Mouse (Mus musculus) intestine, embryonic 14.5 days (tissue): ENCODE data around the gene Mgat4c. TPM values are rescaled to one million over a fixed set of nuclear protein-coding genes. Genes with fewer than 3 reads are reported as not detected.
A peak's percentile ranks its signal among the peaks of the same experiment; 100 is the strongest.

Experiments used
- ATAC-seq: fragments of 200-750 bp; cut with Nextera tagmentation; replicated peaks from 2 replicates; pipeline ENCODE4 v1.8.0; 2017; ENCODE audit warnings: low read depth, moderate number of reproducible peaks, moderate TSS enrichment, moderate library complexity; ENCODE audit not compliant: low FRiP score, low TSS enrichment
- DNase-seq: peaks from one replicate; pipeline ENCODE4 v3.0.0-alpha.2; 2018; ENCODE audit warnings: low spot score
- H3K27ac ChIP-seq: fragments of 300-500 bp; sonication (generic); 2 replicates; pipeline ENCODE4 v1.5.1; 2014; ENCODE audit warnings: low read depth, mild to moderate bottlenecking, control low read depth
- H3K27me3 ChIP-seq: fragments of 300-500 bp; sonication (generic); replicated peaks from 2 replicates; pipeline ENCODE4 v1.6.1; 2014; ENCODE audit warnings: low read length, control low read depth; ENCODE audit not compliant: control insufficient read depth, insufficient read depth
- H3K36me3 ChIP-seq: fragments of 300-500 bp; sonication (generic); 2 replicates; pipeline ENCODE4 v1.6.1; 2014; ENCODE audit warnings: low read length, control low read depth; ENCODE audit not compliant: control insufficient read depth, insufficient read depth
- H3K4me1 ChIP-seq: fragments of 300-500 bp; sonication (generic); replicated peaks from 2 replicates; pipeline ENCODE4 v1.6.1; 2014; ENCODE audit warnings: low read length, control low read depth, mixed read lengths; ENCODE audit not compliant: control insufficient read depth, insufficient read depth
- H3K4me2 ChIP-seq: fragments of 300-500 bp; sonication (generic); 2 replicates; pipeline ENCODE4 v1.6.1; 2014; ENCODE audit warnings: low read length
- H3K4me3 ChIP-seq: fragments of 300-500 bp; sonication (generic); 2 replicates; pipeline ENCODE4 v1.5.1; 2014; ENCODE audit warnings: low read depth, low read length, control low read depth, mixed read lengths
- H3K9ac ChIP-seq: fragments of 300-500 bp; sonication (generic); 2 replicates; pipeline ENCODE4 v1.6.1; 2014; ENCODE audit warnings: mild to moderate bottlenecking, low read length
- H3K9me3 ChIP-seq: fragments of 300-500 bp; sonication (generic); 2 replicates; pipeline ENCODE4 v1.6.1; 2016; ENCODE audit warnings: low read length, control low read depth; ENCODE audit not compliant: control insufficient read depth
- WGBS: fragments of 180-500 bp; shearing (Covaris S2); extraction: QIAGEN DNeasy Blood & Tissue Kit; methylation state at CpG from one replicate; pipeline ENCODE4 v1.1.7; 2014; 5-methylcytosine and 5-hydroxymethylcytosine counted together
- polyA plus RNA-seq: library from polyadenylated mRNA; unstranded; fragments of >200 nt; fragmentation: Nextera tagmentation; extraction: Ambion mirVana; gene quantifications from 2 replicates; pipeline ENCODE4 v1.2.1, GENCODE M21; 2014

The Mgat4c gene
- polyA plus RNA-seq, 1 experiment from 2014 or later, result 3.7 TPM

- H3K27ac ChIP-seq, result no peak overlapping the region
- no peak overlapping the region for H3K4me2 ChIP-seq
- no peak overlapping the region for H3K9ac ChIP-seq
- DNase-seq (no peak), ATAC-seq (no peak)
- H3K9me3 ChIP-seq, result no peaks in the 10 kb centered on the region
- no peak overlapping the region for H3K4me3 ChIP-seq
- H3K36me3 ChIP-seq, result no peaks in the 10 kb centered on the region
- H3K4me1 ChIP-seq, result no peaks in the 10 kb centered on the region
- H3K27me3 ChIP-seq, result no peaks in the 10 kb centered on the region
- WGBS, result 87% methylated on average over 3 of the region's 3 CpGs
Measured at GRCm38 (mm10) chr10:102056218-102056617, 374.9 kb downstream of the Mgat4c start.

GRCm38 (mm10) chr10:102056975-102057565, 375.8 kb downstream of the Mgat4c start:
- Histone ChIP-seq H3K36me3 (no peaks in the 10 kb centered on the region), H3K4me3 (no peak overlapping the region), H3K9me3 (no peaks in the 10 kb centered on the region), H3K27ac (no peak overlapping the region), H3K4me2 (no peak overlapping the region), H3K4me1 (no peaks in the 10 kb centered on the region), H3K9ac (no peak overlapping the region), H3K27me3 (no peaks in the 10 kb centered on the region)
- WGBS, result 53% methylated on average over 2 of the region's 2 CpGs
- DNase-seq (no peak), ATAC-seq (no peak)

- Histone ChIP-seq H3K27me3 (no peaks in the 10 kb centered on the region), H3K4me1 (no peaks in the 10 kb centered on the region), H3K4me2 (no peak overlapping the region), H3K36me3 (no peaks in the 10 kb centered on the region), H3K9me3 (no peaks in the 10 kb centered on the region), H3K27ac (no peak overlapping the region), H3K9ac (no peak overlapping the region), H3K4me3 (no peak overlapping the region)
- ATAC-seq (no peak), DNase-seq (no peak)
Measured at GRCm38 (mm10) chr10:102074541-102075398, 393.5 kb downstream of the Mgat4c start.

- 67% methylated on average over 1 of the region's 1 CpGs for WGBS
- H3K27me3 ChIP-seq, result no peaks in the 10 kb centered on the region
- H3K4me1 ChIP-seq, result no peaks in the 10 kb centered on the region
- H3K4me3 ChIP-seq, result no peak overlapping the region
- no peaks in the 10 kb centered on the region for H3K9me3 ChIP-seq
- no peaks in the 10 kb centered on the region for H3K36me3 ChIP-seq
- no peak overlapping the region for H3K4me2 ChIP-seq
- ATAC-seq (no peak), DNase-seq (no peak)
- H3K27ac ChIP-seq, result no peak overlapping the region
- H3K9ac ChIP-seq, result no peak overlapping the region
Measured at GRCm38 (mm10) chr10:102123153-102123552, 441.9 kb downstream of the Mgat4c start.

GRCm38 (mm10) chr10:102127340-102127739, 446.1 kb downstream of the Mgat4c start:
- ATAC-seq (no peak), DNase-seq (no peak)
- H3K4me1 ChIP-seq, result no peaks in the 10 kb centered on the region
- WGBS, result 75% methylated on average over 4 of the region's 4 CpGs
- no peak overlapping the region for H3K4me3 ChIP-seq
- H3K9me3 ChIP-seq, result no peaks in the 10 kb centered on the region
- no peaks in the 10 kb centered on the region for H3K36me3 ChIP-seq
- no peak overlapping the region for H3K9ac ChIP-seq
- no peak overlapping the region for H3K4me2 ChIP-seq
- H3K27me3 ChIP-seq, result no peaks in the 10 kb centered on the region
- H3K27ac ChIP-seq, result no peak overlapping the region

- 72% methylated on average over 5 of the region's 5 CpGs for WGBS
- no peak for ATAC-seq
- H3K4me3 ChIP-seq, result no peak overlapping the region
Measured at GRCm38 (mm10) chr10:102154865-102155264, 473.6 kb downstream of the Mgat4c start.

GRCm38 (mm10) chr10:102155853-102156252, 474.6 kb downstream of the Mgat4c start:
- no peaks in the 10 kb centered on the region for H3K4me1 ChIP-seq
- DNase-seq (no peak), ATAC-seq (no peak)
- no peak overlapping the region for H3K4me2 ChIP-seq
- H3K36me3 ChIP-seq, result no peaks in the 10 kb centered on the region
- no peak overlapping the region for H3K27ac ChIP-seq
- H3K27me3 ChIP-seq, result no peaks in the 10 kb centered on the region
- no peak overlapping the region for H3K4me3 ChIP-seq
- H3K9me3 ChIP-seq, result no peaks in the 10 kb centered on the region
- H3K9ac ChIP-seq, result no peak overlapping the region
- WGBS, result 45% methylated on average over 1 of the region's 1 CpGs

More at GRCm38 (mm10) chr10:102154865-102155264, 473.6 kb downstream of the Mgat4c start:
- Histone ChIP-seq H3K4me1 (no peaks in the 10 kb centered on the region), H3K36me3 (no peaks in the 10 kb centered on the region), H3K9me3 (no peaks in the 10 kb centered on the region), H3K27me3 (no peaks in the 10 kb centered on the region), H3K4me2 (no peak overlapping the region), H3K27ac (no peak overlapping the region), H3K9ac (no peak overlapping the region)
- DNase-seq, result no peak

GRCm38 (mm10) chr10:102158809-102159208, 477.5 kb downstream of the Mgat4c start:
- Histone ChIP-seq H3K4me3 (0 out of 2 replicates have a peak overlapping the region, but pooled peaks have one; percentile 10), H3K9me3 (no peaks in the 10 kb centered on the region), H3K9ac (no peak overlapping the region), H3K4me2 (peak overlapping the region; percentile 39), H3K27ac (no peak overlapping the region), H3K4me1 (no peaks in the 10 kb centered on the region), H3K27me3 (no peaks in the 10 kb centered on the region), H3K36me3 (no peaks in the 10 kb centered on the region)
- 12% methylated on average over 12 of the region's 12 CpGs for WGBS
- ATAC-seq, result no peak
- no peak for DNase-seq
